Mouse (Mus musculus): ENCODE results near the gene Robo3.
A peak's percentile ranks its signal among the peaks of the same experiment; 100 is the strongest.

Gene Robo3

DNA sequence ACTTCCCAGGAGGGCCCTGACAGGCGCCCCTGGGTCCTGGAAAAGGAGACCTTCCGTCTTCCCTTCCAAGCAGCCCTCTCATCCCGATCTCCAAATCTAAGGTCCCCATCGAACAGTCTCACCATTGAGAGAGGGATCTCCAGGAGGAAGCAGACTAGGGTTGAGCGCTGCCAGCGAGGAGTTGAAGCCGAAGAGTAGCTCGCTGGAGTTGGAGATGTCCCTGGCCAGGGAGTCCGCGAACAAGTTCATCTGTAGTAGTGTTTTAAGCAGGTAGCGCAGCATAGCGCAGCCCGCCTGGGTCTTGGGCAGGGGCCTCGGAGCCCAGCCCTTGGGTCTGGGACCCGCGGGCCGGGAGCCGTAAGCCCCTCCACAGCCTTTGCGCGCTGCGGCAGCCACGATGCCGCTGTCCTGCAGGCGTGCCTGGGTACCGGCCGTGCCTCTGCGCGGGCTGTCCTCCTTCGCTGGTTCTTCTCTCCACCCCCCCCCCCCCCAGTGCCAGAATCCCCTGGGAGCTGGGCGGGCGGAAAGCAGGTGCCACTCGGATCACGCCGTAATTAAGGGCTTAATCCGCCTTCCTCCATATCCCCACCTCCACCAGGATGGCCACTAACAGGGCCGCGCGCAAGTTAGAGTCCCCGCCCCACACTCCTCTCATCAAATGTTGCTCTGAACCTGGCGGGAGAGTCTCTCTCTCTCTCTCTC is at the start of gene Robo3:
Gene Robo3 (minus strand): TSS at position 527 of the 702 bp plus-strand sequence.
- DNase-seq (ENCODE audit: low spot score in 2 of 2) = peak in 1 of 2 experiments; percentile 39

- peak in 1 of 2 experiments; percentile 56 for DNase-seq (ENCODE audit: low spot score in 2 of 2)
Observed at GRCm38 (mm10) chr9:37474923-37475322, 41.9 kb upstream of the Robo3 start.

GRCm38 (mm10) chr9:37473611-37474125 is 40.6 kb upstream of the Robo3 start:
- no peak for DNase-seq (ENCODE audit: low spot score in 2 of 2)

GRCm38 (mm10) chr9:37462764-37463163 is 29.7 kb upstream of the Robo3 start:
- peak in 1 of 2 experiments; percentile 57 for DNase-seq (ENCODE audit: low spot score in 2 of 2)

- DNase-seq (ENCODE audit: low spot score in 2 of 2) = no peak
Observed at GRCm38 (mm10) chr9:37461571-37461970, 28.5 kb upstream of the Robo3 start.

- no peak for DNase-seq (ENCODE audit: low spot score in 2 of 2)
Observed at GRCm38 (mm10) chr9:37460961-37461340, 27.9 kb upstream of the Robo3 start.

GRCm38 (mm10) chr9:37460043-37460960 is 27.3 kb upstream of the Robo3 start:
- peak; percentile 57 to 64 for DNase-seq (ENCODE audit: low spot score in 2 of 2)

DNA sequence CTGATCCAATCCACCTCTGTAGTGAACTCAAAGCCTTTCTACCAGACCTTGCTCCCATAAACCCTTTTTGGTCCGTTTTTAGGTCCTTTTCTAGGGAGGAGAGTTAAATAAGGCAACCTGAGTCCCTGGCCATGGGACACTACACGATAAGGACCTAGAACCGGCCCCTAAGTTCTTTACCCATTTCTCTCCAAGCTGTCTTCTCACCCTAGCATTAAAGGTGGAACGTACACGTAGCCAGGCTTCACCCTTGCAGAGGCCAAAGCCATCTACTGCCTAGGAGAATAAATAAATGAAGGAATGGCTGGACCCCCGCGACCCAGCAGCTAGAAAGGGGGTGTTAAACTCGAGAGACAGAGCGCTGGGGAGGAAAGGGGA is 26.6 kb upstream of the Robo3 start:
- DNase-seq (ENCODE audit: low spot score in 2 of 2) = no peak

DNA sequence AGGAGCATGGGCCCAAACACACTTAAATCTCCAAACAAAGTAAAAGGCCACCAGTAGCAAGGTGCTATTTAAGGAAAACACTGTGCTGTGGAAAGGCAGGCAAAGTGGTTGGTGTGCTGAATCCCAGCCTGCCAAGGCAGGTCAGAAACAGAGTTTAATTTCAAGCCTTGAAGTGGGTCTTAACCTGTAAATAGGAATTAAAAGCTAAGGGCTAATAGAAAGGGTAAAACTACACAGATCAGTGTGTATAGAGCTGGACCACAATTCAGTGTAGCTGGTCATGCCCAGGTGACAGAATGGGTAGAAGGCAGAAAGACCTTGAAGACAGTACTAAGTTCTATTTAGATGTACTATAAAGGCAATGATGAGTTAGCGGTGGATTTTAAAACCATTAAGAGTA is 24.1 kb upstream of the Robo3 start:
- no peak for DNase-seq (ENCODE audit: low spot score in 2 of 2)

- peak; percentile 60 to 70 for DNase-seq (ENCODE audit: low spot score in 2 of 2)
Observed at GRCm38 (mm10) chr9:37456481-37456910, 23.4 kb upstream of the Robo3 start.

- DNase-seq (ENCODE audit: low spot score in 2 of 2) = no peak
Observed at GRCm38 (mm10) chr9:37455868-37456267, 22.8 kb upstream of the Robo3 start.

DNA sequence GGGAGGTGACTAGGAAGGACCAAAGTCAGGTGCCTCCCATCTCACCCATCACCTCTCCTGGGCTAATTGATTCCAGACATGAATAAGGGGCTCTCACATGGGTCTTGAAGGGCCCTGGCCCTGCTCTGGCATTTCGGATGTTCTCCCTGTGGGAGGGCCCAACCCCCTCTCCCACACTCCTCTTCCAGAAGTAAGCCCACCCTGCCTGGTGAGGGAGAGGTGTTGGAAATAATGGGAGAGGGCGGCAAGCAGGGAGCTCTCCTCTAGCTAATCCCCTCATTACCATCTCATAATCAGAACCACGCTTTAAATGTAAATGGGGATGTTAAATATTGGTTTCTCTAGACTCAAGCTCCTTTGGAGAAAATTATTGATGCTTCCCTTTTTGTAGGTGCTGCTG is 21.9 kb upstream of the Robo3 start:
- no peak for DNase-seq (ENCODE audit: low spot score in 2 of 2)

DNA sequence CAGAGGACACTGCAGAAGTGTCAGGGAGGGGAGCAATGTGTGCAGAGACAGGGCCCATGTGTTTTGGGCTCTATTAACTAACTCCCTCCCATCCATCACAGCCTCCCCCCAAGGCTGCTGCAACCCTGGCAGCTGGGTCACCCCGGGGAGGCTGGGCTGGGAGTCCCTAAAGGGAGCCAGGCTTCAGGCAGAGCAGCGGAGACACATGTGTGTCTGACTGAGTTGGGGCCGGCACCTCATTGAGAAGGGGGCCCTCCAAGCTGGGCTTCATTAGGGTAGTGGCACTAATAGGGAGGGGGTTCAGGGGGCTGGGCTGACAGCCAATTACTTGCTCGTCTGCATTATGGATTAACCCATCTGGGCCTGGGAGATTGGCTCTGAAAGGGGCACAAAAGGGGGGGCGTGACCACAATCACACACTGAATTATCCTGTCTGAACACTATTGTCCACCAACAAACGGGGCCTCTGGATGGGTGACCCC is 21.0 kb upstream of the Robo3 start:
- no peak for DNase-seq (ENCODE audit: low spot score in 2 of 2)

- no peak for DNase-seq (ENCODE audit: low spot score in 2 of 2)
Observed at GRCm38 (mm10) chr9:37453328-37453727, 20.3 kb upstream of the Robo3 start.

DNA sequence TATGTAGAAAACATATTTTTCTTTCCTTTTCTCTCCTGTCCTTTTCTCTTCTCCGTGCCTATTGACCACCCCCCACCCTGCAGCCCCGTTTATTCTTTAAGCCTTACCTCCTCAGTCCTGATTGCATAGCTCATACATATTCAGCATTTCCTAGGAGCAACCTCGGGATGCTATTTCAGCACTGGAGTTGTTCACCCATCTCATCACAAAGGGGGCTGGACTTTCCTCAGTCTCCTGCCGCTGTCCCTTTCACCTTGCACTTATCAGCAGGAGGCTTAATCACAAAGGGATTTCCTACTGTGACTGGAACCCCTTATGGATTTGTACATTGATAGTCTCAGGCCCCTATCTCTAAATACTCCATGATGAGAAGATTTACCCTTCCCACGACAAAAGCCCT is 19.4 kb upstream of the Robo3 start:
- no peak for DNase-seq (ENCODE audit: low spot score in 2 of 2)

GRCm38 (mm10) chr9:37437772-37438735 is 5.0 kb upstream of the Robo3 start:
- DNase-seq (ENCODE audit: low spot score in 2 of 2) = no peak

GRCm38 (mm10) chr9:37435616-37436015 is 2.6 kb upstream of the Robo3 start:
- DNase-seq (ENCODE audit: low spot score in 2 of 2) = no peak

- DNase-seq (ENCODE audit: low spot score in 2 of 2) = no peak
Observed at GRCm38 (mm10) chr9:37434932-37435331, 1.9 kb upstream of the Robo3 start.

- no peak for DNase-seq (ENCODE audit: low spot score in 2 of 2)
Observed at GRCm38 (mm10) chr9:37433823-37434560, 946 bp upstream of the Robo3 start.

- DNase-seq (ENCODE audit: low spot score in 2 of 2) = peak in 1 of 2 experiments; percentile 48
Observed at GRCm38 (mm10) chr9:37432026-37432666, 900 bp downstream of the Robo3 start.

Data from frontal cortex, postnatal 36 days (tissue).